Mouse (Mus musculus) cerebellum, adult 9-11 months (tissue): Measurements from ENCODE around the gene Ints6l.
"Not testable (repeated sequence)": the region's sequence is repeated elsewhere in the genome, so short reads cannot be mapped to it uniquely, and the experiment has no call there.

Experiments
- DNase-seq: peaks from one replicate; pipeline ENCODE4 v3.0.0; 2022

The Ints6l gene

DNA sequence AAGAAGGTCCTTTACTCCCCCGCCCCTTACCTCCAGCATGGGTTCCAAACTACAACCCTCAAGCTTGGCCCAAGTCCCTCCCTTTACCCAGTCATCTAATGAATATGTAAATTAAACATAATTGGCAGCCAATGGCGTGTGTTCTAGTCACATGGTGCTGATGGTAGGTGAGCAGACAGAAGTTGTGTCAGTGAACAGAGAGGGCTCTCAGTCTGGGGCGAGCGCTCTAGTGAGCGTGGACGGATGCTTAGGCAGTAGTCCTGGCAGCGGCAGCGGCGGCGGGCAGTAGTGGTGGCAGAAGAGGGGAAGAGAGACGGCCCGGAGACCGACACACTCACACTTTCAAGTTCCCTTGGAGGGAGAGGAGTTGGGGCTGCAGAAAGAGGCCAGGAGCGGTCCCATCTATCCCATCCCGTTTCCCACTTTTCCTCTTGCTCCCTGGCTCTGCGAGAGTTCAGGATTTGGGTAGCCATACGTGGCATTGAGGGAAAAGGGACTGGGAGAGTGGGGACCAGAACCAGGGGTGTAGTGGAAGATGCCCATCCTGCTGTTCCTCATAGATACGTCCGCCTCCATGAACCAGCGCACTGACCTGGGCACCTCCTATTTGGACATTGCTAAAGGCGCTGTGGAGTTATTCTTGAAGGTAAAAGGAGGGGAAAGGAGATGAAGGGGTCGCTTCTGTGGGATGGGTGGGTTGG lies at the start of gene Ints6l:
Gene Ints6l (plus strand): TSS at position 187 of the 701 bp plus-strand sequence.
- DNase-seq: peak; percentile 86

DNA sequence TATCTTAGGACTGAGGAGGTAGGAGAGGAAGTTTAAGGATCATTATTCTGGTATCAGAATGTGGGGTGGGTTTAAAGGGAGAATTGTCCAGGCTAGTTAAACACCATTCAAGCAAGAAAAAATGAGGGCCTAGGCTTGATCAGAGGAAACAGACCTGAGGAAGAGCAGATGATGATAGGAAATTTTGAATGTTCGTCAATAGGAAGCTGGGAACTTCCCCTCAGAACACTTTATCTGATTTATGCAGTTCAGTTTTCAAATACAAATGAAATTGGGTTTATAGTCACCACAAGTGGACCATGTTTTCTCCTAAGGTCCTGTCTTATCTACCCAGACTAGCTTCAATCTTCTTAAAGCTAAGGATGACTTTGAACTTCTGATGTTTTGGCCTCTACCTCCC lies 49.2 kb upstream of the Ints6l start:
- DNase-seq: no peak

DNA sequence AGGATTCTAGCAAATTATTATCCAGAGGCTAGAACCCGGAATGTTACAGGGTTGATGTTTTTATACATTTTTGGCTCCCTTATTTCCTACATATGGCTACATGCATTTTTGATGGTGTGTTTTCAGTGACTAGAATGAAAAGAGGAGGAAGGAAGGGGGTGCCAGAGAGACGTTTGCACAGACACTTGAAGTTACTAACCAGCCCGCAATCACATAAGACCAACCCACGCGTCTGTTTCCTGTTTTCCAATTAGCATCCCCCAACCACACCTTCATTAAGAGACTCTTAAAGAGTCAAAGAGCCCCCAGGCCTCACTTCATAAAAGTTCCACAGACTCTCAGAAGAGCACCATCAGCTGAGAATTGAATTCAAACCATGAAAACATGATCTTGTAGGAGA lies 48.5 kb upstream of the Ints6l start:
- DNase-seq: no peak

DNA sequence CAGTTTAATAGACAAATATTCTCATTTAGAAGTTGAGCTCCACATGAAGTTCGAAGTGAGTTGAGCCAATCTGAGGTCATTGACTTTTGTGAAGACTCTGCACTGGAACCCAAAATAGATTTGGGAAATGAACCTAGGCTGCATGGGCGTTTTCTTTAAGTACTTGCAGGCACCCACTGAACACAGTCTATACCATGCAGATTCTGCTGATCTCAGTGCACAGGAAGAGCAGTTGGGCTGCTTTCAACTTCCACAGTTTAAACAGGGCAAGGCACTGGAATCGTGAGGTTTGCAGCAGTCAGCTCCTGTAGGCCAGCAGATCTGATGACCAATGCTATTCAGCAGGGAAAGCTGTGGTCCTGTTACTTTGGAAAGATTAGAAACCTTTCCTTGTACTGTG lies 38.4 kb upstream of the Ints6l start:
- DNase-seq: no peak

DNA sequence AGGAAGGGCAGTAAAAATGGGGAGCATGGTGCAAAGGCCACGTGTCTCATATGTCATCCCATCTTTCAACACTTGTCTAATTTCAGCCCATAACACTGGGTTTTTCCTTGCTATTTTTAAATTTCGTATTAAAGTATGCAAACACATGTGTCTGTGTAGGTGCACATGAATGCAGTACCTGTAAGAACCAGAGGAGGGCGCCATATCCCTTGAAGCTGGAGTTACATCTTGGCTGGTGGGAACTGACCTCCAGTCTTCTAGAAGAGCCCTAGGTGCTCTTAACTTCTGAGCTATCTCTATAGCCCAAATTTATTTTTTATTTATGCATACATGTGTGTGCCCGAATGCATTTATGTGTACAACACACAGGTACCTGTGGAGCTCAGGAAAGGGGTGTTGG lies 37.1 kb upstream of the Ints6l start:
- DNase-seq: no peak

DNA sequence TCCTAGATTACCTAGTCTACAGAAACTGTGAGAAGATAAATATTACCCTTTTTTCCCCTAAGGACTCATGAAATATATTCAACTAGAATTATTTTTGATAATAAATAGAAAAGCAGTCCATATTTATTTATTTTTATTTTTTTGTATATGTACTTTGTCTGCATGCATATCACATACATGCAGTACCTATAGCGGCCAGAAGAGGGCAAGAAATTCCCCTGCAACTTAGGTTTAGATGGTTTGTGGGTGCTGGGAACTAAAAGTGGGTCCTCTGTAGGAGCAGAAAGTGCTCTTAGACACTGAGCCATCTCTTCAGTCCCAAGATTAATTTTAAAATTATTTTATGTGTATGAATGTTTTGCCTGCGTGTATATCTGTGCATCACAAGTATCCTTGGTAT lies 24.1 kb upstream of the Ints6l start:
- no peak for DNase-seq

DNA sequence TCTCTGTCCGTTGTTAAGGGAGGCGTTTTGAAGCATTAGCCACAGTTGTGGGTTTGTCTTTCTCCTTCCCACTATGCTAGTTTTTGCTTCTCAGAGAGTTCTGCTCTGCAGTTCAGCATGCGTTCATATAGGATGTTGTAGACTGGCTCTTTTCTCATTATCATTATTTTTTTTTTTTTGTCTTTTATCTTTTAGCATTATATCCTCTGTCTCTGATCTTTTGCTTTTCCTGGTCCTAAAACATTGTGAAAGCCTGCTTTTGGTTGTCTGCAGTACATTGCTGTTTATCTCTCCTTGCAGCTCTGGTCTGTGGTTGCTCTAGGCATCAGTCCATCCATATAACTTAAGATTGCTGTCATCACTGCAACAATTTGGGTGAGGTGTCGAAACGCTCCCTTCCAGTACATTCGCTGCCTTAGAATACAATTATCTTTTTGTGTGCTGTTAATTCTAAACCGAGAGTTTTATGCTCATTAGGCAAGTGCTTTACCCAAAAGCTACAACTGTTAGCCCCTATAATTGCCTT lies 18.8 kb upstream of the Ints6l start:
- DNase-seq: no peak

DNA sequence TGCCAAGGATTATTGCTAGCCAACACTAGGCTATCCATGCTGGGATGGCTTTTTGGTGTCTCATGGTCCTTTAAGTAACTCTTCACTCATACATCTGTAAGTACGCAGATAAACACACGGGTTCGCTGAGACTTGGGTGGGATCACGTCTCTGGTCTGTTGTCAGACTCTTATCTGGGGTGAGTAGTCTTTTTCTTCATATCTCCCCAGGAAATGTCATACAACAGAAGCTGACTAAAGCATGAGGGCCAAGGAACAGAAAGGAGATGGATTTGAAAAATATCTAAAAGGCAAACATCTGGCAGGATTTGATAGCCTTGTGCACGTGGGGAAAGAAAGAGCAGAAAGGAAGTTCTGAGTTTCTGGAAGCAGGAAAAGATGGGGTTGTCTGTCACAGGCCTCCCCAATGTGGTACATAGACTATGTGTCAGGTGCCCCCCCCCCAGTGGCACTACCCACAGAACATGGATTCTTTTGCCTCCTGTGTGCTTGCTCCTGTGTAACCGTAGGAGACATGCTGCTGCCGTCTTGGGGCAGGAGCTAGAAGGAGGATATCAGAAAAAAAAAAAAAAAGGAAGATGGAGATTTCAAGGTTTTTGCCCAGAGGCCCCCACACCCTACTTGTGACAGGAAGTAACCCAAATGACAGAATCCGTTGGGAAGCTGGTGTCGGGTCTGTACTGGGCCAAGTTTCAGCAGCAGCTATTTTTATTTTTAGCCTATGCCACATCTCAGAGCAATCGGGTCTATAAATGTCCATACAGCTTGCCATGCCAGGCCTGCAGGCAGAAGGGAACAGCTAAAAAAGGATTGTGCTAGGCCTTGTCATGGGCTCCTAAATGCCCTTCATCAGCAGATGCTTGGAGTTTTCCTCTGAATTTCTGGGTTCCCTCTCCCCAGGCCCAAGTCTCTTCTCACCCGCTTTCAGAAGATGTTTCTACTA lies 7.9 kb upstream of the Ints6l start:
- DNase-seq: no peak

DNA sequence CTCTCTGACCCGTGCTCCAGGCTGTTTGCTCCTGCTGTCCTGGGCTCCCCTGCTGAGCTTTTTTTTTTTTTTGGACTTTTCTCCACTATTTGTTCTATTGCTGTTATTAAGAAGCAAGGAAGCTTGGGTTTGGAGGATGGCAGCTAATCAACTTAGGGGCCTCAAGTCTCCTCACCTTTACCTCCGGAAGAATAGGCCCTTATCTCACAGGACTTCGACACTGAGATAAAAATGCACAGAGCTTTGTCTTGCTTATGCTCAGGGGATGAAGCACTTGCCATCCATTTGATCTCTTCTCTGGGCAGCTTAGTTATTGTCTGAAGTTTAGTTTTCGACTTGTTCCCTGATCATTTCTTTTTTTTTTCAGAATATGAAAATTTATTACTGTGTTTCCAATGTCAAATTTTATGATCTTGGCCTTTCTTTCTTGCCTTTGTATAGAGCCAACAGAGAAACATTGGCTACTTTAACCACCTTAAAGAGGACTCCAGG lies 7.1 kb upstream of the Ints6l start, which contains the start of gene Gm2174:
Gene Gm2174 (plus strand): TSS at position 442 of the 492 bp plus-strand sequence.
- DNase-seq: no peak

DNA sequence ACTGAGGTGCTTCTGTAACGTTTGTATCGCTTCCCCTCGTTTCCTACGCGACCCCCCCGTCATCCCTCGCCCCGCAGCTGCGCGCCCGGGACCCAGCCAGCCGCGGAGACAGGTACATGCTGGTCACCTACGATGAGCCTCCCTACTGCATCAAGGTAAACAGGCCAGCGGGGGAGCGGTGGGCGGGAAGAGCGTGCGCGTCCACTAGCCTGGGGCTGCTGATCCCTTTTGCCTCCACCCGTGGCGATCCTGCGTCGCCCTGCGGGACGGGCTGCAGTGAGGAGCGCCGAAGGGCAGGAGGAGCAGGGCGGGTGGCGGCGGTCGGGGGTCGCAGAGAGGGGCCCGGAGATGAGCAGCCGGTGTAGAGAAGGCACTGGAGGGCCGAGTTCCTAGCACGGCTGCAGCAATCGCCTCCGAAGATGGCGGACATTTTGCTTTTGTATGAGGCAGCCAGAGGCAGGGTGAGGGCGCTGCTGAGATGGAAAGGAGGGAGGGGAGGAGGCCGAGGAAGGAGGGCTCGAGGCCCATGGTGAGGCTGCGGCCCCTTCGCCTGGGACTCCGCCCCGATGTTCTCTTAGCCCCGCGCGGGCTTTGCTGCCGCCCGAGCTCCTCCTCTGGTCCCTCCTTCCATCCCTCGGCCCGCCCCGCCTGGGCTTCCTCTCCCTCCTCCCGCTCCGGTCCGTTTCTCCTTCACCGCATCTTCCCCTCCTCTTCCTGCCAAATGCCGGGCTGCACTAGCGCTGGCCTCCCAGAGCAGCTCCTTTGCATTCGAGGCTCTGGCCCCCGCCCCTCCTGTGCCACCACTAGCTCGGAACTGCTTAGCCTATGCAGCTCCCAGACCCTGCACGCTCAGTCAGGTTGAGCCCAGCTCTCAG lies 952 bp downstream of the Ints6l start:
- peak; percentile 95 for DNase-seq

DNA sequence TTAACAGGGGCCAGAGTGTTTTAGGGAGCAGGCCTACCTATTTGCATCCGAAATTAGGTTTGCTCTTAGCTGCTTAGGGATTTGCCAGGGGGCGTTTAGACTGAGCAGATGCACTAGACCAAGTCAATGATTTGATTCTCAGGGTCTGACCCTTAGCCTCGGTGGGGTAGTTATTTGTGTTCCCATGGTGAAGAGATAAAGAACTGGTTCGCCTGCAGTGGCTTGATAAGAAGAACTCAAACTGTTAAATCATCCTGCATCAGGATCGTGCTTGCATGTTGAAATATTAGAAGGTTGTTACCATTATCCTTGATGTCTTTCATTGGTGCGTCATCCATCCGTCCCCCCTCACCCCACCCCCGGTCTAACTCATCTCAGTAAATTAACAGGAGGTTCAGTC lies 1.7 kb downstream of the Ints6l start:
- DNase-seq: no peak

DNA sequence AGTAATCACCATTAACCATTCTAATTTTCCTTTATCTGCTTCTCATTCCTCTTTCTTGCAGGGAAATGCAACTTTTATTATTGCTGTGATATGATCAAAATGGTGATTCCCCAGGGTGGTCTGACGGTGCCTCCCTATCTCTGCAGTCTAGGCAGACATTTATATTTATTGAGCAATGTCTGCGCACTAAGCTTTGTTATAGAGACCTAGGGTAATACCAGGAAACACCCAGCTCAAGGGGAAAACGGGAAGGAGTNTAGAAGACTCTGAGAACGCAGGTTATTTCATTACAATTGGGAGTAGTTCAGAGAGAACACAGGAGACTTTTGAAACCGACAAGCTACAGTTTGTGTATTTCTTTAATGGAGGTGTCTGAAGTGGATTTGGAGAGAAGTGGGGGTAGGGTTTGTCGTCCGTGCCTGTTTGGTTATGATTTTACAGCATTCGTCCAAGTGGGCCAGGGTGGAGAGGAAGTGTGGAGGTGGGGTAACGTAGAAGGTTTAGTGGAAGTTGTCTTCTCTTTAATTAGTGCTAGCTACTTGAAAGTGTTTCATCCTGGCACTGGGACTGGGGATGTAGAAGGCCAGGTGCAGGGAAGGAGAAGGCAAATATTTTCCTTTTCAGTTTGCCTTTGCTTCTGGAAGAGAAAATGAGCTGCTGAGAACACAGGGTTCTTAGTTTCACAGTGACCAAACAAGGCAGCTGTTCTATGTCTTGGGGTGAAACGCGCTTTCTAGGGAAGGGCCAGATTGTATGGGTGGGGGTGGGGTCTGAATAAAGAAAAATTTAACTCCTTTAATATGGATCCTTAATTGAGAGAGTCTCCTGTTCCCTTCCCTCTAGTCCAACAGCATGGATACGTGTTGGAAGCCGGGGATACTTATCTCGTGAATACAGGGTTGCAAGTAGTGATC lies 7.6 kb downstream of the Ints6l start:
- no peak for DNase-seq

DNA sequence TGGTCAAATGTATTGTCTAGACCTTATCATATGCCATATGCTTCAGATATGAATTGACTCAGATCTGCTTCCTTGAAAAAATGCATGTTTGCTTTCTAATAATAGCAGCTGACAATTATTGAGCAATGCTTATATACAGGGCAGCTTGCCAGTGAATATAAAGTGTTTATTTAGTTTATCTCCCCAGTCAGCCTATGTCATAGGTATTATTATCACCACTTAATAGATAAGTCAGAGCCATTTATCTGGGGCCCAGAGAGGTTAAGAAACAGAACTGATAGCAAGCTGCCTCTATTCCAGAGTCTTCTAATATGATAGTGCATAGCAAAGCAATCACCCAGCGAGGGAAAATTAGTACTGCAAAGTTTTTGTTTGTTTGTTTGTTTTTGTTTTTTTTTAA lies 10.2 kb downstream of the Ints6l start:
- DNase-seq: no peak

DNA sequence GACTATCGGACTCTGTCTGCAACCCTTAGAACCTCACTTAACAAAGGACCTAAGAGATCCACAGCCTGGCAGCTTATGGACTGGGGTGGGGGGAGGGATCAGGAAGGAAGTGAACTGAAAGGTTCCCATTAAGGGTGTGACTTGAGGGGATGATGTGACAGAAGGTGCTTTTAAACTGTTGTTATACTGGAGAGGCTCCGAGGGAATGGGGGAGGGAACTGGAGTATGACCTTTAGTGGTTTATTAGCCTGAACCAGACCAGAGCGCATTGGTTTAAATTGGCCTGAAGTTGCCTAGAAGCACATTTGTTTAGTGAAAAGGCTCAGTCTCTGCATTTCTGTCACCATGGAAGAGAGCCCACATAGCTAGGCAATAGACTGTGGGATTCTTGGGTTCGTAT lies 13.0 kb downstream of the Ints6l start:
- no peak for DNase-seq

DNA sequence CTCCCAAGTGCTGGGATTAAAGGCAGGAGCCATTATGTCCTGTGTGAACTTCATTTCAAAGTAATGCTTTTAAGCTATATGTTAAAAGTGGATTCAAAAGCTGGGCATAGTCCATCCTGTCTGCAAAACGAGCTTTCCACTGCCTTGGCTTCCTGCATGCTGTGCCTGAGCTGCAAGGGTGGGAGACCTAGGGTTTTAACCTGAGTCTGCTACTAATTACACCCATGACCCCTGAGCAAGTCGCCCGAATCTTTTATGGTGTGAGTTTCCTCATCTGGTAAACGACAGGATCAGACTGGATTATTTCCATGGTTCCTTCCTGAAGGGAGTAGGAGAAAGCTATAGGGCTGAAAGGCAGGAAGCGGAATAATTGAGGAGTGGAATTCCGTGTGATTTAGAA lies 13.8 kb downstream of the Ints6l start:
- no peak for DNase-seq

DNA sequence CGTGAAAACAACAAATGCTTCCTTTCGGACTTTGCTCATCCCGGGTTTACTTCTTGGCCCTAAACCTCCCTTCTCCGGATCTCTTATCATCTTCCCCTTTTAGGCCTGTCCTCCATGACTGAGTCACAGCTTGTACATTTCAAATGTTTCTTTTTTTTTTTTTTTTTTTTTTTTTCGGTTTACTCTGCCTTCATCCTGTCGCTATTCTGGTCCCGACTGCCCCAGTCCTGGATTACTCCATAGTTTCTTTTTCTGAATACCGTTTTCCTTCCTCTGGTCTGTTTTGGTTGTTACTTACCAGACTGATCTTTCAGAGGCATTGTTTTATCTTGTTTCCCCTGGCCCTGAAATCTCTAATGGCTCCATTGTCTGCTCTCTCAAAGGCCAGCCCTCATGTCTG lies 19.4 kb downstream of the Ints6l start:
- DNase-seq: no peak

DNA sequence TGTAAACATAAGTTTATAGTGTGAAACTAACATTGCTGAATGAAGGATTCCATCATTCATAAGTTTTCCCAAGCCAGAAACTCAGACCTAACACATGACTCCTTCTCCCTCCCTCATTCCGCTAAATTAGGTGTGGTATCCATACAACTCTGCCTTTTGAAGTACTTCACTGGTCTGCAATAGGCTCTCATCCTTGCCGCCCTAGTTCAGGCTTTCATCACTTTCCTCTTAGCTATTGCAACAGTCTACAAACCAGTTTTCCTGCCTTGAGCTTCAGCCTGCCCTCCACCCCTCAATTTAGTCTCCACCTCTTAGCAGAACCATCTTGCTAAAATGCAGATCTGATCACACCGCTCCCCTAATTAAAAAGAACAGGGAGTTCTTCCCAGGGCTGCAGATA lies 22.9 kb downstream of the Ints6l start:
- no peak for DNase-seq

DNA sequence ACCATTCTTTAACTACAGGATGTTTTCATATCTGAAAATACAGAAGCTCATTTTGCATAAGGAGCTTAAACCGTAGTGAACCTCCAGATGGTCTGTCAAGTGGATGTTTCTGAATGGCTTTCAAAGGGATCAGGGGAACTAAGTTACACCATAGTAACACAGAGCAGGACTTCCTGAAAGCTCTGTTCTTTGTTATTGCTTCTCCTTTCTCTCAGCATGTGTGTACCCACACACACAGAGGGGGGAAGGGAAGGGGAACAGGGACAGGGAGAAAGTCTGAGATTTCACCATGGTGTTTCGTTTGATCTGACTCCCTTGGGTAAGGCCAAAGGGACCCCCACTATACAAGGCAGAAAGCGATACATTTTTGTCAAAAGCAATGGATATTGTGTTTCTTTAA lies 27.2 kb downstream of the Ints6l start:
- DNase-seq: no peak

DNA sequence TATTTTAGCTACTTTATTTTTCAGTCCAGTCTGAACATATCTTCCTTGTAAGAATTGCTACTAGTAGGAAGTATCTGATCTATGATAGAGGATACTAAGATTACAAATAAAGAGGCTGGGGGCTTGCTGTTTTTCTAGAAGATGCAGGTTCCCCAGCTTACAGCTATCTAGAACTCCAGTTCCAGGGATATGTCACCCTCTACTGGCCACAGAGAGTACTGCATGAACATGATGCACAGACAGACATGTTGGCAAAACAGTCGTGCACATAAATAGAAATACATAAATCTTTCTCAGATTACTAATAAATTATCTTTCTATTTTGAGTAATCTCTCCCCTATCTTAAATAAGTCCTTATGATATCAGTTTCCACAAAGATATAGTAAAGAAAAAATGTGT lies 35.1 kb downstream of the Ints6l start:
- DNase-seq: peak; percentile 42

DNA sequence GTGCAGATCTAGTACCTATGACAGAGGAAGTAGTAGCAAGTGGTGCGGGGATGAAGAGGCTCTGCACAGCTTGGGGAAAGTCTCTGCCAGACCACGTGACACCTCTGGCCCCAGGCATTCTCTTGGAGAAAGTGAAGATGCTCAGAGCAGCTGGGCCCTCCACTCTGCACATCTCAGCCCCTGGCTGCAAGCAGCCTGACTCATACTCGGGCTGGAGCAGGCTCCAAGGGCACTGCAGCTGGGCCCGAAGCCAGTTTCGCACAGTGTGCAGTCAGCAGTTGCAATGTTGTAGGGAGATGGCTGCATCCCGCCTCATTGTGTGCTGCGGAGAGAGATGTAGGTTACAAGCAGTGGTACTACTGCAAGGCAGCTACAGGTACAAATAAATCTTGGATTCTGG lies 42.6 kb downstream of the Ints6l start:
- peak; percentile 5 for DNase-seq

DNA sequence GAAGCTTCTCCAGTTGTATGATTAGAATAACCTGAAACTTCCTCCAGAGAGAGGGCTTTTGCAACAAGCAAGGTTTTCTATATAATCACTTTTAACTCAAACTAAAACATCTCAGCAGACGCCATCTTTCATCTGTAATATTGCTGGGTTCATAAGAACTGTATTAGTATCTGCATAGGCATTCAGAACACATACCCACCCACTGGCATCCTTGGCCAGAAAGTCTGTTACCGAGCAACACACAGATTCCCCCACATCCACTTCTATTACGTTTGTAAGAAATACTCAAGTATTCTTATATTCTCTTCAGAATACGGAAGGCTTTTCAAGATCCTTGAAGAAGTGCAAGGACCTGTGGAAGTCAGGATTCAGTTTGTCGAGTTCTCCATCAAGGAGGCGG lies 69.8 kb downstream of the Ints6l start, which contains the start of gene Gm10477:
Gene Gm10477 (plus strand): TSS at position 301 of the 400 bp plus-strand sequence.
- DNase-seq: not testable (repeated sequence)
